Mouse (Mus musculus) retina, postnatal 1 day (tissue): ENCODE measurements around the gene Mecom.
"Not testable (repeated sequence)": the region's sequence is repeated elsewhere in the genome, so short reads cannot be mapped to it uniquely, and the experiment has no call there.

ENCODE experiments used
- DNase-seq: peaks from one replicate; pipeline ENCODE4 v3.0.0-alpha.2; 2012

The Mecom gene

GRCm38 (mm10) chr3:30436561-30436960 lies 111.2 kb downstream of the Mecom start:
- DNase-seq, result no peak

DNA sequence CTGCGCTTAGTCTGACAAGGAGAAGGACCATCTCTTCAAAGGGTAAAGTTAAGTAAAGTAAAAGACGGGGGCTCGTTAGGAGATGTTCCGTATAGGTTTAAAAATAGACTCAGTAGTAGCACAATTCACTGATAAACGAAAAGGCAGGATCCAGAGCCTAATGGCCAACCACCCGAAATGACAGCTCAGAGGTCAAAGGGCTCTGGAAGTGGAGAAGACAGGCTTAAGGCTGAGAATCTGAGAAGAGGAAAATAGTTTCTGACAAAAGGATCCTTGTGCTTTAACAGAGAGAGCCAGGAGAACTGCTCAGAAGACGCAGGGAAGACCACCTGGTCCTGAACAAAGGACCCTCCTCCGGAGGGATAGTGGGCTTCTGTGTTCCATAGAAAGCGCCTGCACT lies 111.7 kb downstream of the Mecom start:
- no peak for DNase-seq

DNA sequence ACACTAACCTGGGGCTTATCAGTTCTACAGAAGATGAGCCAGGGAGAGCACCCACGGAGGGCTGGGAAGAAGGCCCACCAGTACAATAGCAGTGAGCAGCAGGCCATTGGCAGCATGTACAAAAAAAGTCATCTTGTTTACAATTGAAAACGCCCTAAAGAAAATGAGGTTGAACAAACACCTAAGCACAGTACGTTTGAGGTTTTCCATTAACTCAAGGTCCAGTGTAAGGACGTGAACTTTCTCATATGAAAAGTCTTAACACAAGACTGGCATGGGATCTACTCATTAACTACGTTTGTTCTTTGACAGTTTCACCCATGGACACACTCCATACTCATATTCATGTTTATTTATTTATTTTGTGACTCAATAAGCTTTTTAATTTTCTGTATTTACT lies 118.9 kb downstream of the Mecom start:
- no peak for DNase-seq

DNA sequence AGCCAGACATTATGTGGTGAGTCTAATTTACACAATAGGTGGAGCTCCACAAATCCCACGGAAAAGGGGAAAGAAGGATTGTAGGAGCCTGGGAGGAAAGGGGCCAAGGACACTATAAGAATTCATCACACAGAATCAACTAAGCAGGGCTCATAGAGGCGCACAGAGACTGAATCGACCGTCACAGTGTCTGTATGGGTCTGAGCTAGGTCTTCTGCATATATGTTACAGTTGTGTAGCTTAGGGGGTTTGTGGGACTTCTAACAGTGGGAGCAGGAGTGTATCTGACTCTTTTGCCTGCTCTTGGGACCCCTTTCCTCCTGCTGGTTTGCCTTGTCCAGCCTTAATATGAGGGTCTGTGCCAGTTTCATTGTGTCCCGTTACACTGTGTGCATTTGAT lies 123.8 kb downstream of the Mecom start:
- no peak for DNase-seq

GRCm38 (mm10) chr3:30421948-30422347 lies 125.9 kb downstream of the Mecom start:
- not testable (repeated sequence) for DNase-seq

DNA sequence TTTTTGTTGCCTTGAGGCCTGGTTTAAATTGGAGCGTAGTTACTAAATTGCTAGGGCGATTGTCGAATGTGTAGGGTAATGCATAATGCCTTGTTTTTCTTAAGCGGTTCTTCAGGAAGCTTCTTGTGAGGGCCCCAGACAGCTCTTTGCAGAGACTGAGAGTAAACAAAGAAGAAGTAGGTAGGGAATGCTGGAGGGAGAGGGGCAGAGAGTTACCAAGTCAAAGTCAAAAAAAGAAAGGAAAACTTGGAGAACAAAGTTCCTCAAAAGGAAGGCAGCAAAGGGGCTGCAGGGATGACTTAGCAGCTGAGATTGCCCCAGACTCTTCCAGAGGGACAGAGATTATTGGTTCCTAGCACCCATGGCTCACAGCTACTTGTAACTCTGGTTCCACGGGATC lies 126.9 kb downstream of the Mecom start:
- no peak for DNase-seq

- no peak for DNase-seq
Measured at GRCm38 (mm10) chr3:30414173-30414572, 133.6 kb downstream of the Mecom start.

- DNase-seq, result no peak
Measured at GRCm38 (mm10) chr3:30410778-30411177, 137.0 kb downstream of the Mecom start.

GRCm38 (mm10) chr3:30404821-30405220 lies 143.0 kb downstream of the Mecom start:
- DNase-seq, result no peak

GRCm38 (mm10) chr3:30398911-30399310 lies 148.9 kb downstream of the Mecom start:
- no peak for DNase-seq

DNA sequence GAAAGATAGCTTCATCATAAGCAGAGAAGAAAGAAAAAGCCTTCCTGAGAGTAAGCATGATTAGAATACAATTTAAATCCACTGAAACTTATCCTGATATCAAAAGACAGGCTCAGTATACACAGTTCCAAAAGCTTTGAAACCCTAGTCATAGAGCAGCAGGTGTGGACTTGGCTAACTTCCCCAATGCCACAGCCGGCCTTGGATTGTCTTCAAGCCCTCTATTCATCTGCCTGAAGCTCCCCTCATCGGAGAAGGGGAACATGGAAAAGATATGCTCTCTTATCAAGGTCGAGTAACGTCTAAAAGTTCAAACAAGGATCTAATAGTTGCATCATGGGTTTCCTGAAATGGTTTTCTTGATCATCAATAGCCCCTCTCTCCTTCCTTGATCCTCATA lies 152.9 kb downstream of the Mecom start:
- no peak for DNase-seq

DNA sequence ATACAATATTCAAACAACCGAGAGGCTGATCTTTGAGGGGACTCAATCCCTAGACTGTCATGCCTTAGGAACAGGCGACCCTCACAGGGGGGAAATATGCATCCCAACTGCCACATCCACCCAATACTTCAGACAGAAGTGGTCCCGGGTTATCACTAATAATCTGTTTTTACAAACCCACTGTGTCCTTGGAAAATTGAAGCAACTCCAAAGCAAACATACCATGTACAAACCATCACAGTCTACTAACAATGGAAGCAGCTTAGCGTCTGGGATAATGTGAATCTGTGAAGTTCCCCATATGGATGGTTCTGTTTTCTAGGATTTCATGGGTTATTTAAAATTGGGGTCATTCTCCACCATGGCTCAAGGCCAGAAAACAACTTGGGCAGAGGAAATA lies 155.1 kb downstream of the Mecom start:
- no peak for DNase-seq

DNA sequence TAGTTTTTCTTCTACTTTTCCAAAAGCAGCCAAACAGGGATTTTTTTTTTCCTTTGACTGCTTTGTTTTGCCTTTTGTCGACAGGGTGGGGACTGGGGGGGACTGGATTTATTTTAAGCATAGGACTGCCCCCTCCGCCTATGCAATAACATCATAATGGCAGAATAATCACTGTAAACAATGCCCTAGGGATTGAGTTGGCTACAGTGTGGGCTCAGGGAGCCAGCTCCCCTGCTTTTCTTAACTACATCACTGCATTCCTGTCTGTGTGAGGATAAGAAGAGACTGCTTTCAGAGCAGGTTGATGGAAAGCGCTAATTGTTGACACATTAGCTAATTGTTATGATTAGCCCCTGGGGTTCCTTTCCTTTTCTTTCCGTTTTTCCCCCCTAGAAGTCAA lies 155.6 kb downstream of the Mecom start:
- no peak for DNase-seq

GRCm38 (mm10) chr3:30390346-30390745 lies 157.5 kb downstream of the Mecom start:
- DNase-seq, result no peak

- DNase-seq, result no peak
Measured at GRCm38 (mm10) chr3:30380273-30380672, 167.5 kb downstream of the Mecom start.

GRCm38 (mm10) chr3:30379301-30379700 lies 168.5 kb downstream of the Mecom start:
- no peak for DNase-seq

GRCm38 (mm10) chr3:30371472-30371871 lies 176.3 kb downstream of the Mecom start:
- no peak for DNase-seq

- DNase-seq, result no peak
Measured at GRCm38 (mm10) chr3:30370860-30371455, 176.8 kb downstream of the Mecom start.

GRCm38 (mm10) chr3:30366621-30367020 lies 181.2 kb downstream of the Mecom start:
- no peak for DNase-seq

DNA sequence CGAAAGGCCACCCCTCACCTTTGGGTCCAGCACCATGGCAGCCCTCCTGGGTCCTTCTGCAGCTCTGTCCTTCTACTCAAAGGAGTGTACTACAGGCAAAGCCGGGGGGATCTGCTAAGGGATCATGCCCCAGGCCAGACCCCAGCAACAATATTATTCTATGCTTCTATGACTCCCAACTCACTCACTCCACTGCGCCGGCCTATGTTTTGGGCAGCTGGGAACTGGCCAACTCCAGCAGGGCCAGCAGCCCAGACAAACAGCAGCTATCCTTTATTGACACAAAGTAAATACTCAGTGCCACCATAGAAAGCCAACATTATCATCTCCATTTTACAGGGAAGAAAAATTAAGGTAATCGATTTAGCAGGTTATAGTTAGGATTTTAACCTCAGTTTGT lies 186.6 kb downstream of the Mecom start:
- no peak for DNase-seq

- DNase-seq, result peak; percentile 91
Measured at GRCm38 (mm10) chr3:30353878-30354727, 193.7 kb downstream of the Mecom start.

GRCm38 (mm10) chr3:30349279-30349678 lies 198.5 kb downstream of the Mecom start:
- DNase-seq, result peak; percentile 88

GRCm38 (mm10) chr3:30344151-30344550 lies 203.7 kb downstream of the Mecom start:
- DNase-seq, result peak; percentile 61

- DNase-seq, result no peak
Measured at GRCm38 (mm10) chr3:30332337-30332736, 215.5 kb downstream of the Mecom start.

- no peak for DNase-seq
Measured at GRCm38 (mm10) chr3:30330476-30330875, 217.3 kb downstream of the Mecom start.
